Mouse (Mus musculus) layer of hippocampus, adult 11-12 months (tissue): ENCODE data around the gene Rasgef1a.
A peak's percentile ranks its signal among the peaks of the same experiment; 100 is the strongest.

ENCODE experiments used
- DNase-seq: peaks from one replicate; pipeline ENCODE4 v3.0.0; 2022; ENCODE audit warnings: low spot score

The Rasgef1a gene

DNA sequence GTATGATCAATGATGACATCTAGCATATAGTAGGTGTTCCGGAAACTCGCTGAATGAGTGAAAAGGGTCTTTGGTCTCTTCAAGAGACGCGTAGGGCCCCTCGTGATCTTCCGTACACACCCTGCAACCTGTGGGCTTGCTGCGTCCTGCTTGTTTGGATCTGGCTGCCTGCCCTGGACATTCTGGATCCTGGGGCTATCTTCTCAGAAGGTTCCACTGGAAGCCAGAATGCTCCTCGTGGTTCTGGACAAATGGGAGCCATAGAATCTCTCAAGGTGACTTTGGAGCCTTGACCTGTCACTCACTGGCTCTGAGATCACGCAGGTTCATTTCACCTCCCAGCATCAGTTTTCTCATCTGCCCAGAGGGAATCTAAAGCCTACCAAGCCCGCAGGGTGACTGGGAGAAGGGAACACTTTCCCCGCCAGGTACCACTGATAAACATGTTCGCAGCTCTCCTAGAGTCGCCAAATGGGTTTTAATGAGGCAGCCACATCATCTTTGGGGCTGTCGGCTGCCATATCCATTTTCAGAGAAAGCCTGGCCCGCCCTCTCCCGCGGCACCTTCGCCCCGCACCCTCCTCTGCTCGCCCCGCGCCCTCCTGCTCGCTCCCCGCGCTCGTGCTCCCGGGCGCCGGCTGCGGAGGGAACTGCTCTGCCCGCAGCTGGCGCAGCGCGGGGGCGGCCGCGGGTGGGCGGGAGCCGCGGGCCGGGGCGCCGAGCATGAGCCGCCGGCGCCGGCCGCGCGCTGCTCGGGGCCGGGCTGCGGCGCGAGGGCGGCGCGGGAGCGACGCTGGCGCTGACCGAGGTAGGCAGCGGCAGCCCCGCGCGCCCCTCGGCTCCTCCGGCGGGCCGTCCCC is at the start of gene Rasgef1a:
TSS of gene Rasgef1a (plus strand) at position 683 of the 860 bp plus-strand sequence.
- peak; percentile 39 for DNase-seq

DNA sequence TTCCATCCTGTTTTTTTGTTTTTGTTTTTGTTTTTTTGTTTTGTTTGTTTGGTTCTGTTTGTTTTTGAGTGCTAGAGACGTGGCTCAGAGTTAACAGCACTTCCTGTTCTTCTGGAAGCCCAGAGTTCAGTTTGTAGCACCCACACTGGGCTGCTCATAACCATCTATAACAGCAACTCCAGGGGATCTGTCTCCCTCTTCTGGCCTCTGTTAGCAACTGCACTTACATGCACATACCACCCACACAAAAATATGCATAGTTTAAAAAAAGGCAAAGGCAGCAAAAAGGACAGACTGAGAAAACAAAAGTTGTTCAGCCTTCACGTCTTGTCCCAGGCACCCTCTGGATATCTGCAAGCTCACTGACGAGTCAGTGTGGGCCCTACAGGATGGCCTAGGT is 48.0 kb upstream of the Rasgef1a start:
- DNase-seq = no peak

DNA sequence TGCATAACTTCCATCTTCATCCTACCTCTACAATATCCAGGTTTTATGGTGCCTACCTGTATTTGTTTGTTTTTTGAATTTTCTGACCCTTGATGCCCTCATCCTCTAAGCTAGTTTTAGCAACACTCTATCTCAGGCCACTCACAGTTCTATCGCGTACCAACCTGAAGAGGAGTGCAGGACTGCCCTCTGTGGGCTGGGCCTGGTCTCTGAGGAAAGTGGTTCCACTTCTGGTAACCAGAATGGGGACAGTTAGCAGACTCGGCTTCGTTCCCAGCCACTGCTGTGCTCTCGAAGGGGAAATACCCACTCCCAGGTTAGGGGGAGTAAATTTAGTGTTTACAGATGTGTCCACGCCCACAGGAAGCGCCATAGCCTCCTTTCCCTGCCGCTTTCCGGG is 44.5 kb upstream of the Rasgef1a start:
- DNase-seq = no peak

DNA sequence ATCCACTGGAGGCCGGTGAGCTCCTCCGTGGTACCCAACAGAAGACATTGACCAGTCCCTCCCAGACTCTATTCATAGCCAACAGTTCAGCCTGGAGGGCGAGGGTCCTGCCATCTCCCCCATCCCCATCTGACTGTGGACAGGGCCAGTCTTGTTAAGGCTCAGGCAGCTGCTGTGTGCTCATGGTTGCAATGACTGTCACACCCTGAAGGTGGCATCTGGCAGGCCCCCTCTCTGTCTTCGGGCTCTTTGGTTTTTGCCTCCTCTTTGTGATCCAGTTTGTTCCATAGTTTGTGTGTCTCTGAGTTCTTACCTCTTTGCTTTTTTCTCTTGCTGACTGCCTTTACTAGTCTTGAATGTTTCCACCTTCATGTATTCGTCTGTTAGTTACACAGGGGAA is 24.1 kb upstream of the Rasgef1a start:
- DNase-seq = no peak

DNA sequence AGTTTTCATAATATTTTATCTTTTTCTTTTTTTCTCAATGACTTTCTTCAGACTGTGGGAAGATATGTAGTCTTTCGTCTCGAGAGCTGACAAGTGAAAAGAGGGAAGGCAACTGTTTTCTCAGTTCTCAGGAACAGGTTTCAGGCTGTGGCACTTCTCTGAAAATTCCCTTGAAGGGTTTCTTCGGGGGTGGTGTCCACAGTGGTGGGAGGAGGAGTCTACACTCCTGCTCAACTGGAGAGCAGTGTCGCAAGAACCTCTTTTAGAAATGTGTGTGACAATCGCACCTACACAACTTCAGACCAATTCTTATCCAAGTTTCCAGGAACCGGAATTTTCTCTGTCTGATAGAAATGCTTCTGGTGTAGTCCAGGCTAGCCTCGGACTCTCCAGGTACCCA is 22.0 kb upstream of the Rasgef1a start:
- no peak for DNase-seq

DNA sequence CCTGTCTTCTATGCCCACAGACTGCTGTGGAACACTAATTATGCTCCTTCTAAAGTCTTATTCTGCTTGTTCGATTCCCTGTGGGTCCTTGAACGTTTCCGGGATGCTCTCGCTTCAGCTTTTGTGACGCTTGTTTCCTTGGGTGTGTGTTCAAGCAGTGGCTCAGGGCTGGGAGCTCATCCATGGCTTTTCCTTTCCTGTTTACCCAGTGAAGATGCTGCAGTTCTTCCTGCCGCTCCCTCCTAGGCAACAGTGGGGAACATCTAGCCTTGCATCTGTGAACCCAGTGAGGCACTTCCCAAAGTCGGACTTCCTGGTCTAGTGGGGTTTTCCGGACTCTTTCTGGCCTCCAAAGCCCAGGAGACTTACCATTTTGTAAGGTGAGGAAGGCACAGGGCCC is 20.6 kb upstream of the Rasgef1a start:
- no peak for DNase-seq

DNA sequence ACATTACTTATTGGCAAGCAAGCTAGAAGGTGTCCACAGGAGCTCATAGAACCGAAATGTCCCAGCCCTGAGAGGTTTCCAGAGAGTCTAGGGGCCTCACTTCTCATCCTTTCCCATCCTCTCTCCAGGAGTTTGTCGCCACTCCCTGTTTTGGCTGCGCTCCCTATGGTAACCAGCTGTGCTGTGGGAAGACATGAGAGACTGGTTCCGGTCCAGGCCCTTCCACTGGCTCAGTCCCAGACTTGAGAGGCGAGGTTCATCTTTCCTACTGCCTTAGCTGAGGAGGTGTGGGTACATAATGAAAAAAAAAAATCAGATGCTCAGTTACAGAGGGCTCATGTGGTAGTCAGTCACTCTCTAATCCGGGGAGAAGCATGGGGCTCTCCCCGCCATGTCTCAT is 19.9 kb upstream of the Rasgef1a start:
- no peak for DNase-seq

DNA sequence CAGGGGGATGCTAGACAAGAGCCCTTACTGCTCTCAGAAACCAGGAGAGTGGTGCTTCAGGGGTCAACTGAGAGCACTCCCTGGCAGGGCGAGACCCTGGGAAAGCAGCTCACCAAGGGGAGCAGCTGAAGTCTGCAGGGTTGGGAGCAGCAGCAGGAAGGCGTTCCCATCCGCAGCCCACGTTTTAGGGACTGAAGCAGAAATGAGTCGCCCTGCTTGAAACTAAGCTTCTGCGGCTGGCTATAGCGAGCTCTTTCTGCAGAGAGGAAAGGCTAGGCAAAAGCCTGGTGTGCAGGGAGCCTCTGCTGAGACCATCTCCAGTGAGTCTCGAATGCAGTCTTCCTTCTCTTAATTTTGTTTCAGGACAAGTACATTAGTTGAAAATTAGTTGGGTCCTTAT is 19.3 kb upstream of the Rasgef1a start:
- DNase-seq = no peak

DNA sequence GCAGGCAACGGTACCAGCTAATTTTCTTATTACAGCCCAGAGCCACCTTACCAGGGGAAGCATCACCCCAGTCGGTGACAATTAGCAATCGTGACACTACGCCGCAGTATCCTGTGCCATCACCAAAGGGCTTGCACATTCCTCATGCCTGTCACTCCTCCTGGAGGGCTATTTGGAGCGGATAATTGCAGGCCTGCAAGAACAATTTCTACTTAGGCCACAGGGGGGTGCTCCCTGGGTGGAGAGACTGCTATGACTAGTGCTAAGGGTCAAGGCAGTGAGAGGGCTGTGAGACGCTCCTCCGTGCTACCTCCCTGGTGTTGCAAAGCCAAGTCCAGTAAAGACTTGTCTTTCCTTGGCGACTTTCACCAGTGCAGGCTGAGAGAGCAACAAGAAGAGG is 16.1 kb upstream of the Rasgef1a start:
- no peak for DNase-seq

DNA sequence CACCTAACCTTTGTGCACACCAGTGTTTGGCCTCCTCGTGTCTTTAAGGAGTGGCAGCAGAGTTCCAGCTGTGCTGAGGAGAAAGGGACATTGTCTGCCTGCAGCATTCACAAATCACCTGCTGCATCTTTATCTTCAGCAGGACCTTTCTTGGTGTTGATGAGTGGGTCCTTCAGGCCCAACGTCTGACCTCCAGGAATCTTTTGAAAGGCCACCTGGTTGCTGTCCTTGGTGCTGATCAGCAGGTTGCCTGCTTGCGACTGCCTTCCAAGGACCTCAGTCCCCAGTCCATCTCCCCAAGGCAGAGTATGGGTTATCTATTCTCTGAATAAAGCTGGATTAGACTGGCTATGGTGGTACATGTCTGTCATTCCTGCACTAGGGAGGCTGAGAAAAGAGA is 10.0 kb upstream of the Rasgef1a start:
- no peak for DNase-seq

DNA sequence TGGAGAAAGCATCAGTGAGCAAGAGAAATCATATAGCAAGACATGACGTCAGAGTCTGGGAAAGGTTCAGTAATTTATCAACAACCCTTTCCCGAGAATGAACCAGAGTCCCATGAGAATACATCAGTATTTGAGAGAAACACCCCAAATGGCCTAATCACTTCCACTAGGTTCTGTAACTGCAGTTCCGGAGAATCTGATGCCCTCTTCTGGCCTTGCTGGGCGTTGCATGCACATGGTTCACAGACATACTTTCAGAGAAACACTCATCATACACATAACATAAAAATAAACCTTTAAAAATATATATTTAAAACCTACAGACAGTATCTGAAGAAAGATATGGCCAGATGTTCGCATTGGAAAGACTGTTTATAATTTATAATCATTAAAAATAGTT is 3.9 kb upstream of the Rasgef1a start:
- peak; percentile 43 for DNase-seq

DNA sequence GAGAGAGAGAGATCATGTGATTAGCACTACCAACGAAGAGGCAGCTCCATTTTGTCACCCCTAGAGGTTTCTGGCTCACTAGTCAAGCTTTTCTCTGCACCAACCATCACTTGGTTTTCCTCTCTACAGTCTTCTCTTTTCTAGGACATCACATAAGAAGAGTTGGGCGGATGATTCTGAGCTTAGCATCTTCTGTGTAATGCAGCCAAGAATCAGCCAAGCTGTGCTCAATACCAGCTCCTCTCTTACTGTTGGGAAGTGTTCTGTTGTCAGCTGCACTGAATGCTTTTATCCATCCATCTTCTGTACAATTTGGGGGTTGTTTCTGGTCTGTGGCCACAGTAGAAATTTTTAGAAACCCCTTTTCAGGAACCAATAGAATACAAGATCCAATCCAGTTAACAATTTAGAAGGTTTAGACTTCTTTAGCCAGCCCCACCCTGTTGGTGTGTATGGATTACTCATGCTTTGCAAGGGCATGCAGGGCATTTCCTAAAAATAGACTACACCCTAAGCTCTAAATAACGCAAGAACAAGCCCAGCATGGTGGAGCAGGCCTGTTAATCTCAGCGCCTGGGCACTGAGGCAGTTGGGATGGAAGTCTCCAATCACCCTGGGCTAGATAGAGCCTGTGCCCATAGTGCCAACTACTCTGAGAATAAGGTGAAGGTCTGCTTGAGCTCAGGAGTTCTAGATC is 3.2 kb upstream of the Rasgef1a start:
- DNase-seq = no peak

DNA sequence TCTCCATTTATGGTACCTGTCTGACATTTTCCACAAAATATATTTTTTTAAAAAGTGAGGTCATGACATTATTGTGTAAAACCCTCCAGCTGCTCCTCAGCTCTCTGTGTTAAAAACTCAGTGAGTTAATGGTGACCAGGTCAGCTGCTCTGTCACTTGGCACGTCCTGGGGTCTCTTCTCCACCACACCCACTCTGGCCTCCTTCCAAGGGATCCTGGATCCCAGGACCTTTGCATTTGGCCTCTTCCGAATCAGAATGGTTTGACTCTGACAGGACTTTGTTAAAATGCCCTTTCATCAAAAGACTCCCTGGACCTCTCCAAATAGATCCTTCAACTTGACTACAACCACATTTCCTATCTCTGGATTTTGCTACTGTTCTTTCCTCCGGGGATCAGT is 982 bp upstream of the Rasgef1a start:
- DNase-seq = no peak

DNA sequence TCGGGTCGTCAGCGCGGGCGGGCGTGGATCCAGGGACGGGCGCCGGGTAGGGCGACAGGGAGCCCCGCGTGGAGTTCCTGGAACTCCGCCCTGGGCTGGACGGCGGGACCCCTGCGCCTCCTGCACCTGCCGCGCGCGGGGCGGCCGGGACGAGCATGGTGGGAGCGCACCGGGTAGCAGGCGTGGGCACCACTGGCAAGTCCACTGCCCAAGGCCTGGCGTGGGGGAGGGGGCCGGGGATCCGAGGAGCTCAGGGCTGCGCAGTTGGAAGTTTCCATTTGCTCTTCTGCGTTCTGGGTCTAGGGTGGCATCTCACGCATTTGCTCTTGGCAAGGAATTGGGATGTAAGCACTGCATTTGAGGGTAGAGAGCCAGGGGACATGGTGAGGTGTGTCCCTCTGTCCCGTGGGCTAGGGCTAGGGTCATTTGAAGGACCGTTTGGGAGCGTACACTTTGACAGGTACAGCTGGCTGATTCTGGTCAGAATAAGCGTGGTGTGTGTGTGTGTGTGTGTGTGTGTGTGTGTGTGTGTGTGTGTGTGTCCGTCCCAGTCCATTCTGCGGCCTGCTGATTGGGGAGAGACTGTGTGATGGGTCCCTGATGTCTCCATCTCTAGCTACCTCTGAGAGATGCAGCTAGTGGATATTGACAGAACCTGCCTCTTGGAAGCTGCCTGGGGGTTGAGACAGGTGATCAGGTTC is 528 bp downstream of the Rasgef1a start:
- DNase-seq = peak; percentile 44

DNA sequence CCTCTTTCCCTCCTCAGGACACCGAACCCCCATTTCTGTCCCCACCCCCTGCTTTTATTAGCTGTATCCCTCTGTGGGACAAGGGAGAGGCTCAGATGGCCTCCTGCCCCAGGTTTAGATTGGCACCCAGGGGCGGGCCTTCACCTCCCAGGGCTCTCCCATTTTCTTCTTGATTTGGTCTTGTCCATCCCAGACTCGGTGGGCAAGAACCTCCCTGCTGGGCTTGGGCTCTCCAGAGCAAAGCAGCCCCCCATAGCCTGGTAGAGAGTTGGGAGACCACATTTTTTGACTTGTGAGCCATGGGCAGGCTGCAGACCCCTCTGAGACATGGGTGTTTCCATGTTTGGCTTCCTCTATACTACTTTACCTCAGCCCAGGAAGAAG is 1.1 kb downstream of the Rasgef1a start:
- no peak for DNase-seq

DNA sequence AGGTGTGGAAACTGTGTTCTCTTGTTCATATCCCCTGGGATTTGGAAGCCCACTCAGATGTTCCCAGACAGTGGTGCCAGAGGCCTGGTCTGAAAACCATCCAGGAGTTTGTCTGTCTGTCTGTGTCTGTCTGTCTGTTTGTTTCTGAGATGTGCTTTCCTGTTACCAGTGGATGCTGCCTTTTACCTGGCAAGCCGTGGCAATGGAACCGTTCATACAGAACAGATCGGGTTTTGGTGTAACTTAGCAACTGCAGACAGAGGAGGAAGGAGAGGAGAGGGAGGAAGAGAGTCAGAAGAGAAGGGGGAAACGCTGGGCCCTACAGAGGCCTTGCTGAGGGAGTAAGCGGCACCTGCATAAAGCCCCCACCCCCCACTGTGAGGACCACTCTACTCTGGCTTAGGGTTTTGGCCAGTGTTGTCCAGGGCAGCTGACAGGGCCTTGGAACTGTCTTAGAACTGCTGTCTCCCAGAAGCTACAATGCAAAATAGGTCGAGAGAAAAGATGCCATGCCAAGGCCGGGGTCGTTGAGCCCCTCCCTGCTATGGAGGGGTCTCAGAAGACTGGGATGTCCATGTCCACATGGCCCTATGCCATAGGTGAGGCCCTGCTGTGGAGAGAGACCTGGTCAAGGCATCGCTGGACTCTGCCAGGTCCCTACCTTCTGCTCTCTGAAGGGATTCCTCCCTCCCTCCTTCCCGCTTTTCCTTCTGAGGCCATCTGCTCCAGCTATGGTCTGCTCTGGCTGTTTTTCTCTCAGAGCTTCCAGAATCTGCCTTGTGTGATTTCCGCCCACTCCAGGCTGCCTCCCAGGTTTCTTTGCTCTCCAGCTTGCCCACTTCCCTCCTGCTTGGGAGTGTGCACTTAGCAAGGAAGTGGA is 2.0 kb downstream of the Rasgef1a start:
- DNase-seq = peak; percentile 81

DNA sequence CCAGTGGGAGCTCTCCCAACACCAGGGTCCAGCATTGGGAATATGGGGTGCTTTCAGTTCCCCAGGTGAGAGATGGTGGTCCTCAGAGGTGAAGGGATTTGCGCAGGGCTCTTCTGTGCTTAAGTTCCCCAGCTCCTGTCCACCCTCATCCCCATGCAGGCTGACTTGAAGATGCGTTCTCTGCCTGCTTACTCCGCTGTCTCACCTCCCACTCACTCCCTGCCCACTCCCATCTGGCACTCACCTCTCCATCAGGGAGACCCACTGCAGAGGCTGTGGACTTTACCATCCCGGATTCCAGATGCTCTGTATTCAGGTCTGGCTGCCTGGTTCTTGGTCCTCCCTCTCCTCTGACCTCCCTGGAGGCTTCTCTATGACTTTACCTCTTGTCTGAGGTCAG is 3.6 kb downstream of the Rasgef1a start:
- DNase-seq = peak; percentile 53

DNA sequence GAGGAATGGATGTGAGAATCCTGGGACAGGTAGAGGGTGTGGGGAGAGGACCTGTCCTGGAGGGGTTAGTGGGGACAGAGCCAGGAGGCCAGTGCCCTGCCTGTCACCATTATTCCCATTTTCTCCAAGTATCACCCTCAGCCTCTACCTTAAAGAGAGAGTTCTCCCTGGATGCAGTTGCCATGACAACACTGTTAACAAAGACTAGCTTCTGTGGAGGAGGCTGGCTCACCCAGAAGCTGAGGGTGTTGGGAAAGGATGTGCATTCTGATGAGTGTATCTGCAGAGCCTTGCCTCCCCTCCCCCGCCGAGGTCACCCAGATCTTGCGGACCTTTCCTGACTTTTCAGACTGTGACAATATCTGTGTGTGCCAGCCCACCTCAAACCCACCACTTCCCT is 4.7 kb downstream of the Rasgef1a start:
- peak; percentile 60 for DNase-seq

DNA sequence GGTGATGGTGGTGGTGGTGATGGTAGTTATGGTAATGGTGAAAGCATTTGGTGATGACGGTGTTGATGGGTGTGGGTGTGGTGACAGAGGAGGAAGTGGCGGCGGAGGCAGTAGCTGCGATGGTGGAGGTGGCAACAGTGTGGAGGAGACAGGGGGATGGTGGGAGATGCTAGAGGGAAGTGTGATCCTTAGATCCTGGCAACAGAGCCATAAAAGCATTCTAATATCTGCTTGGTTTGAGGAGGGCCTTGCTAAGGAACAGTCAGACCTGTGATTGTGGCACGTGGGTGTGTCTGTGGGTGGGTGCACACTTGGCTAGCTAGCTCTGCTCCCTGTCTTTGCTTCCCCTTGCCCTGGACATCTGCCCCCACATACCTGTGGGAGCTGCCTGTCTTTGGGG is 7.4 kb downstream of the Rasgef1a start:
- DNase-seq = peak; percentile 28

DNA sequence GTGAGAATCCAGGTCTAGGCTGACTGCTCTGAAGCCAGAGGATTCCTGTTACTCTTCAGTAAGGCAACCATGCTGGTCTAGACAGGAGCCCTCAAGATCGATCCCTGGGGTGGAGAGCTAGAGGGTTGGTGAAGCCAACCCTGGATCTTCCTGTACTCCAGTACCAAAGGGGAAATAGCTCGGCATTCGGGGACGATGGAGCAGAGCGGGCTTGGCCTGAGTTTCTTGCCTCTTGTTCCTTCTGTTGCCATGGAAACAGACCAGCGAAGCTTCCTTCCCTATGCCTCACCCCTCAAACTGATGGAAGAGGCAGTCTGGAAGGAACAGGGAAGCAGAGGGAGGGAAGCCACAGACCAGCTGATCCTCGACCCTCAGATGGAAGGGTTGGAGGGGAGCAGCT is 8.3 kb downstream of the Rasgef1a start:
- DNase-seq = peak; percentile 41

DNA sequence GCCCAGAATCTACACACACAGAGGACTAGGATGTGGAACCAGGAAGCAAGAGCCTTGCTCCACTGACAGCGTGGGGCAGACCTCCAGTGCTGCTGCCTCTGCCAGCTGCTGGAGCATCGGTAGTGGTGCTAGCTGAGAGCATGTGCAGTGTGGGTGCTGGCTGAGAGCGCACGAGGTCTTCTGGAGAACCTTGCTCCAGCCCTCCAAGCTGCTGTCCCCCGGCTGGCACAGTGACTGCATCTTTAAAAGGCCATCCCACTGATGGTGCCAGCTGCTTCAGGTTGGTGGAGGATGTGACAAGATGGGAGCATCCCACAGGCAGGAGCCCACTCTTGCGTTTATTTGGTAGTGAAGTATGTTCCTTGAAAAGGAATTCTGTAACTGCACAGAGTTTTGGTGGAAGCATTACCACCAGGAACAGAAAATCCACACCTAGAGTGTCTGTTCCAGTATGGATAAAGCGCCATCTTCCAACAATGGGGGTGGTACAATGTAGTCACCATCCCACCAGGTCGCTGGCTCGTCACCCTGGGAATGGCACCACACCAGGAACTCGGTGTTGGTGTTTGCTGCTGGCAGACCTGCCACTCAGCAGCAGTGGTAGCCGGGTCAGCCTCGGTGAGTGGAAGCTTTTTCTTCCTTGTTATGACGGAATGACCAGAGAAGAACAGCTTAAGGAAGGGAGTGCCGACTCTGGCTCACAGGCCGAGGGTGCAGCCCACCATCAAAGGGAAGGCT is 11.8 kb downstream of the Rasgef1a start:
- DNase-seq = peak; percentile 33
